Mouse (Mus musculus) heart, postnatal 4 days (tissue): ENCODE results near the gene Gm11020. TPM values are rescaled to one million over a fixed set of nuclear protein-coding genes. Genes with fewer than 3 reads are reported as not detected.

ENCODE experiments used
- DNase-seq: peaks from one replicate; pipeline ENCODE4 v3.0.0; 2021
- total RNA-seq, 2 experiments: library from RNA; stranded (reverse); gene quantifications; 2 replicates each; pipeline ENCODE4 v1.2.3; 2021

The Gm11020 gene
- total RNA-seq, 2 experiments from 2014 or later: not detected

- DNase-seq: no peak
Measured at GRCm38 (mm10) chr8:104342426-104342825, 21.1 kb downstream of the Gm11020 start.

- DNase-seq: peak; percentile 93
Measured at GRCm38 (mm10) chr8:104343957-104344356, 22.6 kb downstream of the Gm11020 start.

DNA sequence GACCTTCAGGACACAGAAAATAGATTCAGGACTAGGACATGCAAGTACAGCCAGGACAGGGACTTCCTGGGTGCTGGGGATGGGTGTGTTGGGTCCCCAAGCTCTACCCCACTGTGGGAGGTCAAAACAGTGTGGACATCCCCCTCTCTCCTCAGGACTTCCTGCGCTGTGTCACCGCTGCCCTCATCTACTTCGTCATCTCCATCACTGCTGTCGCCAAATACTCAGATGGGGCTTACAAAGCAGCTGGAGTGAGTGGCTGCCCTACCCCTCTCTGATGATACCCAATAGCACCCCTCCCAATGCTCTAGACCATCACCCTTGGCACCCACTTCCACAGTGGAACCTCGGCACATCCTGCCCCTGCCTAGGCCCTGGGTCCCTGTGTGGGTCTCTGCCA is 23.3 kb downstream of the Gm11020 start:
- no peak for DNase-seq

- peak; percentile 15 for DNase-seq
Measured at GRCm38 (mm10) chr8:104346706-104347105, 25.3 kb downstream of the Gm11020 start.

DNA sequence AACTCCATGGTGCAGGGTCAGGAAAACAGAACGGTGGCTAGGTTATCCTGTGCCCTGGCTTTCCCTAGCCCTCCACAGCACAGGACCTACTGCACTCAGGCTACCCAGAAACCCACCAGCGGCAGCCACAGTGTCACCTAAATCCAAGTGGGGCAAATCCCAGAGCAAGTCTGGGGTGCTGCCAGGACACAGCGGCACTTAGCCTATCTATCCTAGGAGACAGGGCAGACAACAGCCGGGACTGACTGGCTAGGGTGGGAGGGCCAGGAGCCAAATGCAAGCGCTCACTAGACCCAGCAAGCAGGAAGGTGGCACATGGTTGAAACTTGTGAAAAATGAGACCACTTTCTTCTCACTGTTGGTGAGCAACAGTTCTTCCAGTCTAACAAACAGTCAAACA is 27.6 kb downstream of the Gm11020 start:
- DNase-seq: peak; percentile 45

DNA sequence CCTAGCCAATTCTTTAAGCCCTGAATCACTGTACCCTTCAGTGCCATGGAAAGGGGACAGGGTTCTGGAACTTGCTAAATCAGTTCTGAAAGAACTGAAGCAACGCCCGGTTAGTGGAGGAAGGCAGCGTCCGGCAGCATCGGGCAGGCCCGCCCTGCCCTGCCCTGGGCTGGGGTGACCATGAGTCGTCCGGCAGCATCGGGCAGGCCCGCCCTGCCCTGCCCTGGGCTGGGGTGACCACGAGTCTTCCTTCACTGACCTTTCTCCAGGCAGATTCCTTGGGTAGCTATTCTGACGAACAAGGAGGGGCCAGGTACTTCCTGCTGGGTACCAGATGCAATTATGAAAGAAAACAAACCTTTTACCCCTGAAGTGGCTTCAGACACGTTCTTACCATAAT is 28.7 kb downstream of the Gm11020 start:
- no peak for DNase-seq

GRCm38 (mm10) chr8:104353186-104353585 is 31.8 kb downstream of the Gm11020 start:
- DNase-seq: no peak

GRCm38 (mm10) chr8:104354504-104354903 is 33.1 kb downstream of the Gm11020 start:
- no peak for DNase-seq

GRCm38 (mm10) chr8:104358637-104359036 is 37.3 kb downstream of the Gm11020 start:
- no peak for DNase-seq

DNA sequence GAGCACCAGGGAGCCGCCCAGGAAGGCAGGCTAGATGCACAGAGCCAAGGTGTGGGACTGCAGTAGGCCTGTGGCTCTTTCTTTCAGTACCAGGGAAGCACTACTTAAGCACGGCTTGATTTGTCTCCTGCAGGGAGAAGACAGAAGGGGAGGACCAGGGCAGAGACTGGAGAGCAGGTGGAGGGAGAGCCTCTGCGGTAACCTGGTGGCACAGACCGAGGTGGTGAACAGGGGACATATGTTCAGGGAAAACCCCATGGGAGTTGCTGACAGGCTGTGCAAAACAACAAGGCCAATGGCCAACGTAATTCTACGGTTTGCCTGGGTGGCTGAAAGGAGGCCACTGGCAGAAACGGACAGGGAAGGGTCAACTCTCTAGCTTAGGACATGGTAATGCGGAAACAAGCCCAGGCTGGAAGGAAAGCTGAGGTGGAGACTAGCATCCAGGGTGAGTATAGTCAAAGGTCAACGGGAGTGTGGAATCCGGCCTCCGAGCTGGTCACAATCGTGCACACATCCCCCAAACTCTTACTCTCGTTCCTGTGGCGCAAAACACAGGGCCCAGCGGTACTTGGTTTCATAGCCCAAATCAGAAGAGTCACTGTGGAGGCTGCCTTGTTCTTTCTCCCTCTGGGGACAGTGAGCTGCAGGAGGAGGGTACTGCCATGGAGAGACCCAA is 38.5 kb downstream of the Gm11020 start:
- DNase-seq: no peak

DNA sequence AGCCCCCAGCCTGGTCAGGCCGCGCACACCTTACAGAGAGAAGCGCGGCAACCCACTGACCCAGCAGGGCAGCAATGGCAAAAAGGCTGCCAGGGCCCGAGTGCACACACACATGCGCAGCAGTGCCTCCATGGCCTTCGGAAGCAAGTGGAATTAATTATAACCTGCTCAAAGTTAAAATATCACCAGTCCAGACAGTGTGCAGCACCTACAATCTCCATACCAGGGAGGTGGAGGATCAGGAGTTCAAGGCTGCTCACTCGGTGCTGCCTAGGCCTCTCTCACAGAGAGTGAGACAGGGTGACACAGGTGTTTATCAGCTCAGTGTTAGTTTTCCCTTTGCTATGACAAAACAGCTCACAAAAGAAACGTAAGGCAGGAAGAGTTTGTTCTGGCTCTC is 44.3 kb downstream of the Gm11020 start:
- DNase-seq: no peak

DNA sequence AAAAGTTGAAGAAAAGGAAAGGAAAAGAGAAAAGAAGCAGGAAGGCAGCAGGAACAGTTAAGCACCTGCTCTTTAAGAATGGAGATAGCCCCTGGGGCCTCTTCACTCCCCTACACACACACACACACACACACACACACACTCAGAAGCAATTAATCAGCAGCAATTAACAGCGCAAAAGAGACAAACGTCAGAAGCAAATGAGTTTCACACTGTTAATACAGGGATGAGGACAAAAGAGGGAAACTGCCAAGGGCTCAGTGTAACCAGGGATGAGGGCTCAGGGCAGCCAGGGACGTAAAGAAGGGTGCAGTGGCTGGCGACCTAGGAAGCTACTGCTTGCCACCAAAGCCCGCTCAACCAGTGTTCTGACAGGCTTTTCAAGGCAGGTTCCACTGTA is 46.0 kb downstream of the Gm11020 start:
- no peak for DNase-seq

DNA sequence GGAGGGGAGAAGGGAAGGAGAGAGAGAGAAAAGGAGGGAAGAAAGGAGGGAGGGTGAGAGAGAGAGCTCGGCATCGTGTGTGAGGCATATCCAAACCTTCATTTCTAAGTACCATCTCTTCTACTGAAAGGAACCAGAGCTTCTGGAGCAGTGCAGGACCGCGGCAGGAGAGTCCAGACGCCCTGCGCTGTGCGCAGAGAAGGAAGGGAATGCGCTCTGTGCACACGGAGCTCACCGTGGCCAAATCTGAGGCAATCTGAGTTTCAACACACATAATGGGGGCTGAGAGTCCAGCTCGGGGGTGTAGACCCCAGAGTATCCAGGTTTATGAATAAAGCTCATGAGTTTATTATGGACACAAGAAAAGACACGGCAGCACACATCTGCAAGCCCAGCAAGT is 48.2 kb downstream of the Gm11020 start:
- no peak for DNase-seq

DNA sequence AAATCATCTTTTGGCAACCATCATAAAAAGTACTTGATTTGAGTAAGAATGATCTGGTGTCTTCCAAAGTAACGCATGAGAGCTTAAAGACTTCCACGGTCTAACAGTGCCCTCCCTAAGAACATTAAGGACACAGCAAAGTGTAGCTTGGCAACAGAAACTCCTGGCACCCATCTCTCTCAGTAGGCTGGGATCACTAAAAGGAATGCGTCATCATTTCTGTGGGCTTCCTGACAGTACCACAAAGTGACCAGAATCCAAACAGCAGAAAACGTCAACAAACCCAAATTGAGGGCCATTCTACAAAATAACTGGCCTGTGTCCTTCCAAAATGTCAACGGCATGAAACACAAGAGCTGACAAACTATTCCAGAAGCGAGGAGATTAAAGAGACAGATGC is 48.7 kb downstream of the Gm11020 start:
- no peak for DNase-seq

GRCm38 (mm10) chr8:104371121-104371520 is 49.8 kb downstream of the Gm11020 start:
- DNase-seq: no peak

Other genes with a start within 250 kb of the Gm11020 start
- 100 to 1,000 TPM; 260 to 270 TPM for gene Cdh5, start 219.9 kb upstream of the Gm11020 start, total RNA-seq
- 1 to 10 TPM; 4.4 to 5.1 TPM for gene Bean1, start 151.1 kb upstream of the Gm11020 start, total RNA-seq
- 10 to 100 TPM in 1 of 2 experiments, 1 to 10 TPM in 1; 9.6 to 10.3 TPM for gene Tk2, start 73.0 kb upstream of the Gm11020 start, total RNA-seq
- gene Cklf, start 70.7 kb upstream of the Gm11020 start, total RNA-seq: 10 to 100 TPM; 10.9 to 11.3 TPM
- gene Cmtm2a, start 28.4 kb upstream of the Gm11020 start, total RNA-seq: not detected
- not detected for gene Gm45711, start 11.5 kb upstream of the Gm11020 start, total RNA-seq
- not detected for gene Cmtm1, start 11.4 kb upstream of the Gm11020 start, total RNA-seq
- gene Cmtm2b, start 663 bp downstream of the Gm11020 start, total RNA-seq: not detected
- gene Cmtm3, start 17.8 kb downstream of the Gm11020 start, total RNA-seq: 10 to 100 TPM; 50.6 to 50.7 TPM
- gene Cmtm4, start 74.2 kb downstream of the Gm11020 start, total RNA-seq: 10 to 100 TPM; 17.1 to 17.2 TPM
- 100 to 1,000 TPM in 1 of 2 experiments, 10 to 100 TPM in 1; 92.6 to 107 TPM for gene Dync1li2, start 121.5 kb downstream of the Gm11020 start, total RNA-seq
- not detected for gene Terb1, start 188.3 kb downstream of the Gm11020 start, total RNA-seq
- gene Nae1, start 213.1 kb downstream of the Gm11020 start, total RNA-seq: 10 to 100 TPM; 40.9 to 41.0 TPM
- gene Car7, start 213.1 kb downstream of the Gm11020 start, total RNA-seq: 1 to 10 TPM; 1.7 to 2.9 TPM